Mouse (Mus musculus): ENCODE measurements at regions not wholly inside any gene's neighbourhood (a gene's known extent, or its start where the extent isn't known, plus 50 kb on each side); places are given as distances from the start of the nearest gene placed in this dataset.
A peak's percentile ranks its signal among the peaks of the same experiment; 100 is the strongest.

DNA sequence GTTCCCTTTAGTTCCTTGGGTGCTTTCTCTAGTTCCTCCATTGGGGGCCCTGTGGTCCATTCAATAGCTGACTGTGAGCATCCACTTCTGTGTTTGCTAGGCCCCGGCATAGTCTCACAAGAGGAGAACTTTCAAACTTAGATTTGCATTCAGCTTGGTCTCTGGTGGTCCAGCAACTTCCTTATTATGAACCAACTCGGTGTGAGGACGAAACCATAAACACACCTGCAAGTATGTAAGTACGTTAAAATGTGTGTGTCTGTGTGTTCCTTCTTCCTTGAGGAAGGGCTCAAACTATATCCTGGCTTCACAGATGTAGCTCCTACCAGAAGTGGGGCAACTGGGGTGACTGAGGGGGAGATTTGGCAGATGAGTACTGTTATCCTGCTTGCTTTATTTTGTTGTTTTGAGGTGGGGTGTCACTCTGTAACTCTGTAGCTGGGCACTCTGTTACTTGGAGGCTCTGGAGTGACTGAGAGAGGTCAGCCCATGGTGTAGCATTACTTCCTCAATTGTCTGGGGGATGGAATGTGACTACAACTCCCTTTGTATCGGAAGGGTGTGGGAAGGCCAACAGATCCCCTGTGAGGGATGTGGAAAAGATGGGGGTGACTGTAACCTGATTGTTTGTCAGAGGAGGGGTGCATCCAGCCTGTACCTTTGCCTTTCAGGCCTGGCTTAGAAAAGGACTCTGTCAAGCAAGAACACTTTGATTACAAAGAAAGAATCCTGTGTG, 94.9 kb upstream of the Thpo start:
- Histone ChIP-seq H3K9ac (replicated peaks; ENCODE audit: low read depth, low read length) (no peak overlapping the region), H3K27ac (ENCODE audit: low read depth) (no peak overlapping the region), H3K4me3 (ENCODE audit: low read depth, low read length) (no peak overlapping the region), H3K4me1 (ENCODE audit: control insufficient read depth, insufficient read depth) (no peaks in the 10 kb centered on the region), H3K36me3 (replicated peaks; ENCODE audit: control insufficient read depth, insufficient read depth, low read length) (no peaks in the 10 kb centered on the region), H3K27me3 (ENCODE audit: control insufficient read depth, insufficient read depth, low read length) (no peaks in the 10 kb centered on the region), H3K4me2 (ENCODE audit: low read depth, low read length) (no peak overlapping the region), H3K9me3 (replicated peaks; ENCODE audit: control insufficient read depth, low read length) (no peaks in the 10 kb centered on the region)
- TF ChIP-seq EP300 (IDR thresholded peaks at IDR 0.05; ENCODE audit: low read depth) = no peak
- no peak for TF ChIP-seq CTCF (IDR thresholded peaks at IDR 0.05; ENCODE audit: low read depth)
- ATAC-seq (ENCODE audit: insufficient read depth, low read depth) = no peak
- DNase-seq (ENCODE audit: low spot score) = no peak
- 77% methylated on average over 5 of the region's 5 CpGs for WGBS

DNA sequence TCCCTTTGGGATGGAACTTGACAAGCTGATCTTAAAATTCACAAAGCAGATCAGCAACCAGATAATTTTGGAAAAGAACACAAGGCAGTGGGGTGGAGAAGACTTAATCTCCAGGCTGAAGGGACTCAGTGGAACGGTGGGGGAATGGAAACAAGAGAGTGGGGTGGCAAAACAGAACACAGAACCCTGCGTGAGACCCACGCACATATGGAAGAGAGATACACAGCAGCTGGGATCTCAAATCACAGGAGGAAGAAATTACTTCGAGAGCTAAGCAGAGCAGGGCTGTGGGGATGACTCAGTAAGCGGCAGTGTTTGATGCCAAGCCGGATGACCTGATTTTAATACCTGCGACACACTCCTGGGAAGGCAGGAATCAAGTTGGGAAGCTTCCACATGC, 89.9 kb upstream of the Thpo start:
- no peak overlapping the region for H3K9ac ChIP-seq (replicated peaks; ENCODE audit: low read depth, low read length)
- H3K27me3 ChIP-seq (ENCODE audit: control insufficient read depth, insufficient read depth, low read length) = no peaks in the 10 kb centered on the region
- DNase-seq (ENCODE audit: low spot score) (no peak), ATAC-seq (ENCODE audit: insufficient read depth, low read depth) (no peak)
- TF ChIP-seq CTCF (IDR thresholded peaks at IDR 0.05; ENCODE audit: low read depth) = no peak
- TF ChIP-seq EP300 (IDR thresholded peaks at IDR 0.05; ENCODE audit: low read depth) = no peak
- H3K4me1 ChIP-seq (ENCODE audit: control insufficient read depth, insufficient read depth) = 0 out of 2 replicates have a peak, but pooled peaks cover under 1% of the 10 kb centered on the region
- no peak overlapping the region for H3K27ac ChIP-seq (ENCODE audit: low read depth)
- no peak overlapping the region for H3K4me2 ChIP-seq (ENCODE audit: low read depth, low read length)
- H3K9me3 ChIP-seq (replicated peaks; ENCODE audit: control insufficient read depth, low read length) = no peaks in the 10 kb centered on the region
- H3K4me3 ChIP-seq (ENCODE audit: low read depth, low read length) = no peak overlapping the region
- 67% methylated on average over 7 of the region's 7 CpGs for WGBS
- H3K36me3 ChIP-seq (replicated peaks; ENCODE audit: control insufficient read depth, insufficient read depth, low read length) = no peaks in the 10 kb centered on the region

- Histone ChIP-seq H3K4me3 (ENCODE audit: low read depth, low read length) (no peak overlapping the region), H3K27me3 (ENCODE audit: control insufficient read depth, insufficient read depth, low read length) (no peaks in the 10 kb centered on the region), H3K27ac (ENCODE audit: low read depth) (no peak overlapping the region), H3K4me2 (ENCODE audit: low read depth, low read length) (no peak overlapping the region), H3K9ac (replicated peaks; ENCODE audit: low read depth, low read length) (no peak overlapping the region), H3K9me3 (replicated peaks; ENCODE audit: control insufficient read depth, low read length) (no peaks in the 10 kb centered on the region), H3K4me1 (ENCODE audit: control insufficient read depth, insufficient read depth) (peaks cover 9% of the 10 kb centered on the region; the same call in 1 of the 2 replicates), H3K36me3 (replicated peaks; ENCODE audit: control insufficient read depth, insufficient read depth, low read length) (no peaks in the 10 kb centered on the region)
- DNase-seq (ENCODE audit: low spot score) = no peak
- TF ChIP-seq EP300 (IDR thresholded peaks at IDR 0.05; ENCODE audit: low read depth) = no peak
- peak; percentile 3; the same call in 1 of the 2 replicates for TF ChIP-seq CTCF (IDR thresholded peaks at IDR 0.05; ENCODE audit: low read depth)
- ATAC-seq (ENCODE audit: insufficient read depth, low read depth) = no peak
Observed at GRCm38 (mm10) chr16:20820939-20821338, 86.6 kb upstream of the Thpo start.

- Histone ChIP-seq H3K27me3 (ENCODE audit: control insufficient read depth, insufficient read depth, low read length) (no peaks in the 10 kb centered on the region), H3K27ac (ENCODE audit: low read depth) (no peak overlapping the region), H3K9ac (replicated peaks; ENCODE audit: low read depth, low read length) (no peak overlapping the region), H3K9me3 (replicated peaks; ENCODE audit: control insufficient read depth, low read length) (no peaks in the 10 kb centered on the region), H3K4me1 (ENCODE audit: control insufficient read depth, insufficient read depth) (peaks cover 9% of the 10 kb centered on the region; the same call in 1 of the 2 replicates), H3K4me3 (ENCODE audit: low read depth, low read length) (no peak overlapping the region), H3K36me3 (replicated peaks; ENCODE audit: control insufficient read depth, insufficient read depth, low read length) (no peaks in the 10 kb centered on the region), H3K4me2 (ENCODE audit: low read depth, low read length) (no peak overlapping the region)
- TF ChIP-seq EP300 (IDR thresholded peaks at IDR 0.05; ENCODE audit: low read depth) = no peak
- TF ChIP-seq CTCF (IDR thresholded peaks at IDR 0.05; ENCODE audit: low read depth) = no peak
- DNase-seq (ENCODE audit: low spot score) (no peak), ATAC-seq (ENCODE audit: insufficient read depth, low read depth) (no peak)
- WGBS = 68% methylated on average over 3 of the region's 3 CpGs
Observed at GRCm38 (mm10) chr16:20819568-20819967, 85.3 kb upstream of the Thpo start.

DNA sequence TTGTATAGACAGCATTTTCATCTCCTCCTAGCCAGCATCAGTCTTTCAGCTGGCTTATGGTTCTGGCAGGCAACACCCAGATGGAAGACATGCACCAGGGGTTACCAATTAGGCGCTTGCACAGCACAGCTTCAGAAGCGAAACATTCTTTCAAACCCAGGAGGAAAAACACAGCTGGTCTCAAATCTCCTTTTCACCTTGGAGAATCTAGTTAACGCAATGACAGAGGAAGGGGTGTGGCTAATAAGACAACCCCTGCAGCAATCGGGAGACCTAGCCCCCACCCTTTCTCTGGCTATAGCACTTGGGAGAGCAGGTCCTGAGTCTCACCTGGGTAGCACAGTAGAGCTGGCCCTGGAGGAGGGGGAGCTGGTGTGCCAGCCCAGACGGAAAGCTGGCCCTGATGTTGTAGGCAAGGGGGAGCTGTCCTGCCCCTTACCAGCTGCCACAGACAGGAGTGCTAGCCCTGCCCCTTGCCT, 84.4 kb upstream of the Thpo start:
- DNase-seq (ENCODE audit: low spot score) (no peak), ATAC-seq (ENCODE audit: insufficient read depth, low read depth) (no peak)
- no peaks in the 10 kb centered on the region for H3K27me3 ChIP-seq (ENCODE audit: control insufficient read depth, insufficient read depth, low read length)
- peaks cover 9% of the 10 kb centered on the region; the same call in 1 of the 2 replicates for H3K4me1 ChIP-seq (ENCODE audit: control insufficient read depth, insufficient read depth)
- no peak overlapping the region for H3K9ac ChIP-seq (replicated peaks; ENCODE audit: low read depth, low read length)
- 0 out of 2 replicates have a peak overlapping the region, but pooled peaks have one; percentile 5 for H3K4me2 ChIP-seq (ENCODE audit: low read depth, low read length)
- H3K4me3 ChIP-seq (ENCODE audit: low read depth, low read length) = no peak overlapping the region
- H3K27ac ChIP-seq (ENCODE audit: low read depth) = no peak overlapping the region
- 22% methylated on average over 5 of the region's 5 CpGs for WGBS
- no peaks in the 10 kb centered on the region for H3K9me3 ChIP-seq (replicated peaks; ENCODE audit: control insufficient read depth, low read length)
- TF ChIP-seq EP300 (IDR thresholded peaks at IDR 0.05; ENCODE audit: low read depth) (no peak), CTCF (IDR thresholded peaks at IDR 0.05; ENCODE audit: low read depth) (no peak)
- H3K36me3 ChIP-seq (replicated peaks; ENCODE audit: control insufficient read depth, insufficient read depth, low read length) = no peaks in the 10 kb centered on the region

Data from heart, postnatal 0 days (tissue).